ENCODE assay signal across 26 mouse cellular contexts in genomic region chr13:11738211-11738610, GRCm38 (mm10).
DNase-seq lines count a peak whose midpoint lies in the region; ATAC-seq and TF ChIP-seq lines count a peak whose summit lies in the region.
"Had no signal": no experiment of that assay in that cellular context is flagged by ENCODE, and none has a peak within 500 bp of the region (broad histone marks: within the 10 kb centered on the region; RNA-seq: fewer than 3 reads in every experiment).

No protein-coding gene starts in this region.

- peak; percentile 95 for DNase-seq in heart, adult 11 months
- DNase-seq in CH12.LX (ENCODE audit: extremely low read depth), result peak; percentile 31
- peak; percentile 21 for DNase-seq in heart, postnatal 0 days (ENCODE audit: low spot score)
- DNase-seq in adrenal gland, postnatal 36 days, result no peak
- DNase-seq: adrenal gland, postnatal 10 days; cerebellum, adult 9-10 months; gastrocnemius, postnatal 36 days; kidney, adult 18-20 months; kidney, postnatal 4 days; liver, embryonic 13.5 days; lung, postnatal 36 days; thymus, adult 18-20 months; thymus, postnatal 4 days had no signal

- TF ChIP-seq RAD21 in CH12.LX (IDR thresholded peaks at IDR 0.05; ENCODE audit: low read depth, low read length), result no peak

- no peak for TF ChIP-seq CTCF in CH12.LX (conservative IDR thresholded peaks at IDR 0.05 in 1 of 2, IDR thresholded peaks at IDR 0.05 in 1 of 2; ENCODE audit: low read depth in 2 of 2, low read length in 2 of 2)
- no peak for TF ChIP-seq CTCF in heart, postnatal 0 days (IDR thresholded peaks at IDR 0.05; ENCODE audit: low read depth)
- TF ChIP-seq CTCF in intestine, postnatal 0 days (IDR thresholded peaks at IDR 0.05; ENCODE audit: low read depth), result no peak

- WGBS in heart, embryonic 11.5 days (ENCODE audit: insufficient replicate concordance), result 70% methylated on average over 12 of the region's 12 CpGs
- WGBS in heart, postnatal 0 days, result 42% methylated on average over 12 of the region's 12 CpGs
- WGBS in intestine, postnatal 0 days, result 91% methylated on average over 12 of the region's 12 CpGs

- H3K9ac ChIP-seq in heart, embryonic 11.5 days (ENCODE audit: low read depth, low read length), result no peak overlapping the region
- H3K9ac ChIP-seq in CH12.LX (ENCODE audit: insufficient read depth, low read depth), result no peak overlapping the region
- H3K9ac ChIP-seq in heart, postnatal 0 days (replicated peaks; ENCODE audit: low read depth, low read length), result no peak overlapping the region
- no peak overlapping the region for H3K9ac ChIP-seq in intestine, postnatal 0 days (ENCODE audit: low read depth, low read length)
- H3K9ac ChIP-seq: hindbrain, embryonic 13.5 days; limb, embryonic 12.5 days; liver, embryonic 13.5 days; lung, embryonic 15.5 days had no signal

- H3K4me1 ChIP-seq in heart, embryonic 11.5 days (ENCODE audit: control insufficient read depth, insufficient read depth, low read length), result no peaks in the 10 kb centered on the region
- H3K4me1 ChIP-seq in megakaryocyte, embryonic 14.5 days, result no peaks in the 10 kb centered on the region
- peaks cover 8 to 21% of the 10 kb centered on the region in 2 experiments; a peak in 3 of 4 replicates for H3K4me1 ChIP-seq in CH12.LX (ENCODE audit: control insufficient read depth in 1 of 2, insufficient read depth in 2 of 2)
- no peaks in the 10 kb centered on the region for H3K4me1 ChIP-seq in heart, postnatal 0 days (ENCODE audit: control insufficient read depth, insufficient read depth)
- H3K4me1 ChIP-seq in intestine, postnatal 0 days (replicated peaks; ENCODE audit: control insufficient read depth, insufficient read depth, low read length), result no peaks in the 10 kb centered on the region
- H3K4me1 ChIP-seq: embryonic facial prominence, embryonic 10.5 days; hindbrain, embryonic 13.5 days; limb, embryonic 12.5 days; liver, embryonic 13.5 days; lung, embryonic 15.5 days had no signal

- H3K79me2 ChIP-seq in CH12.LX (replicated peaks; ENCODE audit: control insufficient read depth, extremely low read depth, insufficient read depth, poor library complexity, severe bottlenecking), result no peaks in the 10 kb centered on the region

- dilution Hi-C loops in CH12.LX (cut with MboI; ENCODE audit: extremely low pct_ligation_motif_present, extremely low pct_unique_long_range_greater_than_20kb, low sequenced_read_pairs), result no loop called here

- no peak for TF ChIP-seq POLR2A in CH12.LX (IDR thresholded peaks at IDR 0.05; ENCODE audit: low read depth, low read length)

- peaks cover 3% of the 10 kb centered on the region for H3K36me3 ChIP-seq in heart, embryonic 11.5 days (ENCODE audit: control insufficient read depth, insufficient read depth, low read length)
- H3K36me3 ChIP-seq in megakaryocyte, embryonic 14.5 days (replicated peaks; ENCODE audit: low read length), result no peaks in the 10 kb centered on the region
- no peaks in the 10 kb centered on the region for H3K36me3 ChIP-seq in CH12.LX (replicated peaks in 1 of 2; ENCODE audit: control insufficient read depth in 1 of 2, insufficient read depth in 1 of 2, low read length in 1 of 2)
- peaks cover 85% of the 10 kb centered on the region for H3K36me3 ChIP-seq in heart, postnatal 0 days (replicated peaks; ENCODE audit: control insufficient read depth, insufficient read depth, low read length)
- H3K36me3 ChIP-seq in intestine, postnatal 0 days (ENCODE audit: control insufficient read depth, insufficient read depth), result no peaks in the 10 kb centered on the region
- H3K36me3 ChIP-seq: embryonic facial prominence, embryonic 10.5 days; G1E; limb, embryonic 12.5 days; liver, embryonic 13.5 days; lung, embryonic 15.5 days had no signal

- in situ Hi-C loops in CH12.LX (cut with MboI; ENCODE audit: low pct_ligation_motif_present, low pct_unique_long_range_greater_than_20kb, low sequenced_read_pairs), result no loop called here

- H3K4me2 ChIP-seq in heart, embryonic 11.5 days, result no peak overlapping the region
- no peak overlapping the region for H3K4me2 ChIP-seq in CH12.LX (ENCODE audit: insufficient read depth, low read depth, poor library complexity, severe bottlenecking)
- no peak overlapping the region for H3K4me2 ChIP-seq in heart, postnatal 0 days (ENCODE audit: low read depth, low read length)
- no peak overlapping the region for H3K4me2 ChIP-seq in intestine, postnatal 0 days (replicated peaks; ENCODE audit: low read depth)
- H3K4me2 ChIP-seq: hindbrain, embryonic 13.5 days; limb, embryonic 12.5 days; liver, embryonic 13.5 days; lung, embryonic 15.5 days had no signal

- no peak for TF ChIP-seq EP300 in CH12.LX (IDR thresholded peaks at IDR 0.05; ENCODE audit: low read length)
- TF ChIP-seq EP300 in heart, postnatal 0 days (IDR thresholded peaks at IDR 0.05; ENCODE audit: low read depth), result no peak

- no peaks in the 10 kb centered on the region for H3K9me3 ChIP-seq in heart, embryonic 11.5 days (replicated peaks; ENCODE audit: control insufficient read depth, low read length)
- H3K9me3 ChIP-seq in megakaryocyte, embryonic 14.5 days, result peaks cover 25% of the 10 kb centered on the region
- no peaks in the 10 kb centered on the region for H3K9me3 ChIP-seq in CH12.LX (replicated peaks; ENCODE audit: low read length)
- H3K9me3 ChIP-seq in heart, postnatal 0 days (replicated peaks; ENCODE audit: control insufficient read depth, low read length), result no peaks in the 10 kb centered on the region
- H3K9me3 ChIP-seq in intestine, postnatal 0 days (ENCODE audit: control insufficient read depth), result no peaks in the 10 kb centered on the region
- H3K9me3 ChIP-seq: embryonic facial prominence, embryonic 10.5 days; G1E; hindbrain, embryonic 13.5 days; limb, embryonic 12.5 days; liver, embryonic 13.5 days; lung, embryonic 15.5 days had no signal

- H3K4me3 ChIP-seq in heart, embryonic 11.5 days (ENCODE audit: low read depth, low read length), result no peak overlapping the region
- H3K4me3 ChIP-seq in megakaryocyte, embryonic 14.5 days (replicated peaks), result peak overlapping the region; percentile 43
- no peak overlapping the region for H3K4me3 ChIP-seq in CH12.LX (replicated peaks in 1 of 3; ENCODE audit: low read depth in 2 of 3, low read length in 2 of 3, poor library complexity in 1 of 3)
- H3K4me3 ChIP-seq in heart, postnatal 0 days (ENCODE audit: low read depth, low read length), result no peak overlapping the region
- no peak overlapping the region for H3K4me3 ChIP-seq in intestine, postnatal 0 days (ENCODE audit: low read depth, low read length)
- H3K4me3 ChIP-seq: embryonic facial prominence, embryonic 10.5 days; hindbrain, embryonic 13.5 days; limb, embryonic 12.5 days; liver, embryonic 13.5 days; lung, embryonic 15.5 days had no signal

- H3K27ac ChIP-seq in heart, embryonic 11.5 days (ENCODE audit: low read depth, low read length), result no peak overlapping the region
- no peak overlapping the region for H3K27ac ChIP-seq in CH12.LX (ENCODE audit: insufficient read depth, low read depth)
- H3K27ac ChIP-seq in heart, postnatal 0 days (ENCODE audit: low read depth), result no peak overlapping the region
- H3K27ac ChIP-seq in intestine, postnatal 0 days (ENCODE audit: low read depth, low read length), result no peak overlapping the region
- H3K27ac ChIP-seq: embryonic facial prominence, embryonic 10.5 days; hindbrain, embryonic 13.5 days; limb, embryonic 12.5 days; liver, embryonic 13.5 days; lung, embryonic 15.5 days had no signal

- ATAC-seq in heart, embryonic 11.5 days (replicated peaks; ENCODE audit: insufficient number of reproducible peaks, low FRiP score, low TSS enrichment), result no peak
- ATAC-seq in megakaryocyte, adult 5-6 weeks (ENCODE audit: poor library complexity, severe bottlenecking), result no peak
- ATAC-seq in heart, postnatal 0 days (ENCODE audit: insufficient read depth, low read depth), result peak; percentile 28; the same call in 1 of the 2 replicates
- no peak for ATAC-seq in intestine, postnatal 0 days
- ATAC-seq: activated CD4-positive, CD25-positive, alpha-beta regulatory T cell, adult 4 months; forebrain, embryonic 16.5 days; midbrain, embryonic 16.5 days; Patski had no signal

- no peaks in the 10 kb centered on the region for H3K27me3 ChIP-seq in heart, embryonic 11.5 days (ENCODE audit: control insufficient read depth, insufficient read depth, low read length)
- H3K27me3 ChIP-seq in megakaryocyte, embryonic 14.5 days (replicated peaks), result no peaks in the 10 kb centered on the region
- H3K27me3 ChIP-seq in CH12.LX (replicated peaks), result no peaks in the 10 kb centered on the region
- no peaks in the 10 kb centered on the region for H3K27me3 ChIP-seq in heart, postnatal 0 days (ENCODE audit: control insufficient read depth, insufficient read depth, low read length)
- H3K27me3 ChIP-seq in intestine, postnatal 0 days (replicated peaks; ENCODE audit: control insufficient read depth, insufficient read depth, low read length), result no peaks in the 10 kb centered on the region
- H3K27me3 ChIP-seq: hindbrain, embryonic 13.5 days; limb, embryonic 12.5 days; liver, embryonic 13.5 days; lung, embryonic 15.5 days; Patski had no signal

TF ChIP-seq in CH12.LX, 34 proteins besides CTCF, POLR2A, EP300 and RAD21:
- TF ChIP-seq MXI1 (IDR thresholded peaks at IDR 0.05; ENCODE audit: low read depth, low read length) (0 out of 2 replicates have a peak, but pooled peaks have one; percentile 26), ZC3H11A (IDR thresholded peaks at IDR 0.05; ENCODE audit: low read depth, low read length) (no peak), NRF1 (IDR thresholded peaks at IDR 0.05; ENCODE audit: low read depth, low read length) (no peak), UBTF (IDR thresholded peaks at IDR 0.05; ENCODE audit: low read depth, low read length) (no peak), ETS1 (conservative IDR thresholded peaks at IDR 0.05; ENCODE audit: low read depth, low read length) (no peak), MAX (IDR thresholded peaks at IDR 0.05; ENCODE audit: low read length) (peak; percentile 43; the same call in 1 of the 2 replicates), TCF12 (IDR thresholded peaks at IDR 0.05; ENCODE audit: low read depth, low read length) (no peak), MYC (IDR thresholded peaks at IDR 0.05; ENCODE audit: low read depth, low read length) (0 out of 2 replicates have a peak, but pooled peaks have one; percentile 14), CHD1 (IDR thresholded peaks at IDR 0.05; ENCODE audit: low read depth, low read length) (no peak), TBP (conservative IDR thresholded peaks at IDR 0.05; ENCODE audit: low read depth, low read length) (no peak)

Comparison
In these comparisons a context has a peak if more than half of its experiments do, and no peak if none do; other contexts are left out.
1. DNase-seq: peak in heart, adult 11 months (single experiment), CH12.LX (single experiment) and heart, postnatal 0 days (single experiment); none in adrenal gland, postnatal 36 days (0 of 2).